Comparison of ENCODE assay signal across 8 mouse cellular contexts in genomic region chr11:98858759-98859731, GRCm38 (mm10). TPM values are rescaled to one million over a fixed set of nuclear protein-coding genes. Genes with fewer than 3 reads are reported as not detected.
DNase-seq lines count a peak whose midpoint lies in the region; ATAC-seq and TF ChIP-seq lines count a peak whose summit lies in the region.

No protein-coding gene starts in this region.

- H3K36me3 ChIP-seq in embryonic facial prominence, embryonic 11.5 days (replicated peaks; ENCODE audit: control insufficient read depth, insufficient read depth, low read depth, low read length), result no peaks in the 10 kb centered on the region
- no peaks in the 10 kb centered on the region for H3K36me3 ChIP-seq in heart, embryonic 11.5 days (ENCODE audit: control insufficient read depth, insufficient read depth, low read length)
- H3K36me3 ChIP-seq in liver, embryonic 11.5 days (ENCODE audit: control insufficient read depth, insufficient read depth, low read length), result no peaks in the 10 kb centered on the region

- no peak overlapping the region for H3K4me3 ChIP-seq in embryonic facial prominence, embryonic 11.5 days (ENCODE audit: low read depth, low read length)
- H3K4me3 ChIP-seq in heart, embryonic 11.5 days (ENCODE audit: low read depth, low read length), result no peak overlapping the region
- H3K4me3 ChIP-seq in liver, embryonic 11.5 days (ENCODE audit: low read depth, low read length), result no peak overlapping the region
- no peak overlapping the region for H3K4me3 ChIP-seq in olfactory bulb, adult 2 months (ENCODE audit: insufficient read depth, low read depth, low read length)

- no peak overlapping the region for H3K9ac ChIP-seq in embryonic facial prominence, embryonic 11.5 days (replicated peaks; ENCODE audit: low read length)
- no peak overlapping the region for H3K9ac ChIP-seq in heart, embryonic 11.5 days (ENCODE audit: low read depth, low read length)
- H3K9ac ChIP-seq in liver, embryonic 11.5 days (ENCODE audit: low read depth, low read length), result peak overlapping the region; percentile 27; the same call in 1 of the 2 replicates

- no peak for TF ChIP-seq POLR2A in olfactory bulb, adult 2 months (IDR thresholded peaks at IDR 0.05; ENCODE audit: insufficient read depth, low read depth, low read length)

- no peak overlapping the region for H3K27ac ChIP-seq in embryonic facial prominence, embryonic 11.5 days (replicated peaks; ENCODE audit: low read depth, low read length)
- no peak overlapping the region for H3K27ac ChIP-seq in heart, embryonic 11.5 days (ENCODE audit: low read depth, low read length)
- no peak overlapping the region for H3K27ac ChIP-seq in liver, embryonic 11.5 days (ENCODE audit: low read depth, low read length)
- no peak overlapping the region for H3K27ac ChIP-seq in olfactory bulb, adult 2 months (ENCODE audit: insufficient read depth, low read depth, low read length)

- 0 out of 2 replicates have a peak, but pooled peaks have one; percentile 11 for TF ChIP-seq CTCF in olfactory bulb, adult 2 months (IDR thresholded peaks at IDR 0.05; ENCODE audit: insufficient read depth, low read depth, low read length)

- H3K27me3 ChIP-seq in embryonic facial prominence, embryonic 11.5 days (ENCODE audit: control insufficient read depth, insufficient read depth, low read length), result no peaks in the 10 kb centered on the region
- no peaks in the 10 kb centered on the region; the same call in 1 of the 2 replicates for H3K27me3 ChIP-seq in heart, embryonic 11.5 days (ENCODE audit: control insufficient read depth, insufficient read depth, low read length)
- no peaks in the 10 kb centered on the region for H3K27me3 ChIP-seq in liver, embryonic 11.5 days (replicated peaks; ENCODE audit: control insufficient read depth, insufficient read depth, low read length)

- no peaks in the 10 kb centered on the region for H3K4me1 ChIP-seq in embryonic facial prominence, embryonic 11.5 days (ENCODE audit: control insufficient read depth, insufficient read depth, low read length)
- peaks cover 3% of the 10 kb centered on the region; the same call in 1 of the 2 replicates for H3K4me1 ChIP-seq in heart, embryonic 11.5 days (ENCODE audit: control insufficient read depth, insufficient read depth, low read length)
- H3K4me1 ChIP-seq in liver, embryonic 11.5 days (replicated peaks; ENCODE audit: control insufficient read depth, insufficient read depth, low read length), result peaks cover 6% of the 10 kb centered on the region
- peaks cover 7% of the 10 kb centered on the region for H3K4me1 ChIP-seq in olfactory bulb, adult 2 months (ENCODE audit: control insufficient read depth, insufficient read depth, low read length)

- 35% methylated on average over 14 of the region's 14 CpGs for WGBS in embryonic facial prominence, embryonic 11.5 days
- 35% methylated on average over 14 of the region's 14 CpGs for WGBS in heart, embryonic 11.5 days (ENCODE audit: insufficient replicate concordance)
- 31% methylated on average over 14 of the region's 14 CpGs for WGBS in liver, embryonic 11.5 days
- 33% methylated on average over 14 of the region's 14 CpGs for WGBS in olfactory bulb, adult 2 months

- peak; percentile 74 for DNase-seq in CD4-positive helper T cell, adult 2 months (ENCODE audit: low read depth, low spot score)
- DNase-seq in adrenal gland, postnatal 14 days, result peak; percentile 90
- DNase-seq in embryonic facial prominence, embryonic 11.5 days (ENCODE audit: low spot score), result peak; percentile 95
- DNase-seq in kidney, postnatal 10 days, result peak; percentile 94
- peak; percentile 74 for DNase-seq in liver, embryonic 11.5 days (ENCODE audit: low spot score)
- DNase-seq in testis, postnatal 14 days (ENCODE audit: low spot score), result peak; percentile 77

- H3K4me2 ChIP-seq in embryonic facial prominence, embryonic 11.5 days (ENCODE audit: low read depth, low read length), result no peak overlapping the region
- peak overlapping the region; percentile 37; the same call in 1 of the 2 replicates for H3K4me2 ChIP-seq in heart, embryonic 11.5 days
- H3K4me2 ChIP-seq in liver, embryonic 11.5 days, result peak overlapping the region; percentile 5; the same call in 1 of the 2 replicates

- no peaks in the 10 kb centered on the region for H3K9me3 ChIP-seq in embryonic facial prominence, embryonic 11.5 days (replicated peaks; ENCODE audit: control insufficient read depth, low read length)
- H3K9me3 ChIP-seq in heart, embryonic 11.5 days (replicated peaks; ENCODE audit: control insufficient read depth, low read length), result no peaks in the 10 kb centered on the region
- H3K9me3 ChIP-seq in liver, embryonic 11.5 days (ENCODE audit: control insufficient read depth, low read length), result no peaks in the 10 kb centered on the region

- ATAC-seq in embryonic facial prominence, embryonic 11.5 days (replicated peaks; ENCODE audit: insufficient number of reproducible peaks, low FRiP score, low TSS enrichment, low read depth), result no peak
- no peak for ATAC-seq in heart, embryonic 11.5 days (replicated peaks; ENCODE audit: insufficient number of reproducible peaks, low FRiP score, low TSS enrichment)
- ATAC-seq in liver, embryonic 11.5 days (replicated peaks; ENCODE audit: low FRiP score), result peak; percentile 68

RNA-seq across cellular contexts. Expression of gene Wipf2, which starts 4.4 kb away (rescaled TPM):
- 16.6 and 21.3 TPM in 2 replicates for total RNA-seq in adrenal gland, postnatal 14 days (2021)
- polyA plus RNA-seq in embryonic facial prominence, embryonic 11.5 days (2014; fragmentation: Nextera tagmentation; extraction: Ambion mirVana), result 4.4 and 4.6 TPM in 2 replicates
- polyA plus RNA-seq in heart, embryonic 11.5 days (2014; fragmentation: Nextera tagmentation; extraction: Ambion mirVana), result 3.8 and 4.0 TPM in 2 replicates
- 3.8 and 4.7 TPM in 2 replicates for polyA plus RNA-seq in liver, embryonic 11.5 days (2014; fragmentation: Nextera tagmentation; extraction: Ambion mirVana)
- not detected in 2 replicates for polyA plus RNA-seq in olfactory bulb, adult 2 months (2012; ENCODE audit: insufficient read depth, insufficient read length, low replicate concordance, missing spikeins)

RNA-seq across cellular contexts. Expression of gene Rapgefl1, which starts 22.5 kb away (rescaled TPM):
- total RNA-seq in adrenal gland, postnatal 14 days (2021), result 0.79 and 0.93 TPM in 2 replicates
- 1.1 TPM in 2 replicates for polyA plus RNA-seq in embryonic facial prominence, embryonic 11.5 days (2014; fragmentation: Nextera tagmentation; extraction: Ambion mirVana)
- 0.57 and 0.73 TPM in 2 replicates for polyA plus RNA-seq in heart, embryonic 11.5 days (2014; fragmentation: Nextera tagmentation; extraction: Ambion mirVana)
- 0.39 and 0.55 TPM in 2 replicates for polyA plus RNA-seq in liver, embryonic 11.5 days (2014; fragmentation: Nextera tagmentation; extraction: Ambion mirVana)
- polyA plus RNA-seq in olfactory bulb, adult 2 months (2012; ENCODE audit: insufficient read depth, insufficient read length, low replicate concordance, missing spikeins), result 182 TPM in 1 of 2 replicates, not detected in the other

RNA-seq across cellular contexts. Expression of gene Cdc6, which starts 48.6 kb away (rescaled TPM):
- total RNA-seq in adrenal gland, postnatal 14 days (2021), result 3.5 and 5.8 TPM in 2 replicates
- polyA plus RNA-seq in embryonic facial prominence, embryonic 11.5 days (2014; fragmentation: Nextera tagmentation; extraction: Ambion mirVana), result 55.4 and 57.1 TPM in 2 replicates
- polyA plus RNA-seq in heart, embryonic 11.5 days (2014; fragmentation: Nextera tagmentation; extraction: Ambion mirVana), result 33.6 and 34.0 TPM in 2 replicates
- 96.3 and 114 TPM in 2 replicates for polyA plus RNA-seq in liver, embryonic 11.5 days (2014; fragmentation: Nextera tagmentation; extraction: Ambion mirVana)
- not detected in 2 replicates for polyA plus RNA-seq in olfactory bulb, adult 2 months (2012; ENCODE audit: insufficient read depth, insufficient read length, low replicate concordance, missing spikeins)

RNA-seq across cellular contexts. Expression of gene Casc3, which starts 54.3 kb away (rescaled TPM):
- total RNA-seq in adrenal gland, postnatal 14 days (2021), result 37.8 and 38.8 TPM in 2 replicates
- polyA plus RNA-seq in embryonic facial prominence, embryonic 11.5 days (2014; fragmentation: Nextera tagmentation; extraction: Ambion mirVana), result 41.9 and 44.3 TPM in 2 replicates
- polyA plus RNA-seq in heart, embryonic 11.5 days (2014; fragmentation: Nextera tagmentation; extraction: Ambion mirVana), result 22.2 and 28.5 TPM in 2 replicates
- polyA plus RNA-seq in liver, embryonic 11.5 days (2014; fragmentation: Nextera tagmentation; extraction: Ambion mirVana), result 34.8 and 35.6 TPM in 2 replicates
- polyA plus RNA-seq in olfactory bulb, adult 2 months (2012; ENCODE audit: insufficient read depth, insufficient read length, low replicate concordance, missing spikeins), result not detected in 2 replicates

Comparison
In these comparisons a context has a peak if more than half of its experiments do, and no peak if none do; other contexts are left out.
1. RNA of gene Cdc6, which starts 48.6 kb away (polyA plus RNA-seq): 96.3 to 114 TPM in liver, embryonic 11.5 days, 55.4 to 57.1 TPM in embryonic facial prominence, embryonic 11.5 days and 33.6 to 34.0 TPM in heart, embryonic 11.5 days; not detected in olfactory bulb, adult 2 months; every median in the first group is over 10 times any median in the second.
2. Peak in every context shown above with its lines, with median percentiles within 50 percentile points of each other: DNase-seq.